Mouse (Mus musculus): ENCODE results near the gene Xrcc6.

Gene Xrcc6

GRCm38 (mm10) chr15:81987646-81988045 lies at the start of gene Xrcc6:
Xrcc6 (plus strand) TSS chr15:81987835.
- DNase-seq, result no peak

- DNase-seq, result no peak
Measured at GRCm38 (mm10) chr15:81938246-81938645, 49.4 kb upstream of the Xrcc6 start.

- DNase-seq, result no peak
Measured at GRCm38 (mm10) chr15:81939157-81939715, 48.4 kb upstream of the Xrcc6 start.

- no peak for DNase-seq
Measured at GRCm38 (mm10) chr15:81939774-81940173, 47.9 kb upstream of the Xrcc6 start.

GRCm38 (mm10) chr15:81940219-81940618 lies 47.4 kb upstream of the Xrcc6 start:
- DNase-seq, result no peak

- no peak for DNase-seq
Measured at GRCm38 (mm10) chr15:81941010-81941409, 46.6 kb upstream of the Xrcc6 start.

GRCm38 (mm10) chr15:81943176-81943749 lies 44.4 kb upstream of the Xrcc6 start:
- DNase-seq, result no peak

GRCm38 (mm10) chr15:81949076-81949475 lies 38.6 kb upstream of the Xrcc6 start:
- no peak for DNase-seq

- no peak for DNase-seq
Measured at GRCm38 (mm10) chr15:81949476-81950131, 38.0 kb upstream of the Xrcc6 start.

- DNase-seq, result no peak
Measured at GRCm38 (mm10) chr15:81950716-81951115, 36.9 kb upstream of the Xrcc6 start.

- DNase-seq, result no peak
Measured at GRCm38 (mm10) chr15:81951159-81951558, 36.5 kb upstream of the Xrcc6 start.

GRCm38 (mm10) chr15:81952310-81952709 lies 35.3 kb upstream of the Xrcc6 start:
- DNase-seq, result no peak

GRCm38 (mm10) chr15:81954151-81954583 lies 33.5 kb upstream of the Xrcc6 start:
- no peak for DNase-seq

- no peak for DNase-seq
Measured at GRCm38 (mm10) chr15:81954716-81955115, 32.9 kb upstream of the Xrcc6 start.

GRCm38 (mm10) chr15:81955414-81955813 lies 32.2 kb upstream of the Xrcc6 start:
- no peak for DNase-seq

- DNase-seq, result no peak
Measured at GRCm38 (mm10) chr15:81956457-81956856, 31.2 kb upstream of the Xrcc6 start.

- no peak for DNase-seq
Measured at GRCm38 (mm10) chr15:81957598-81957997, 30.0 kb upstream of the Xrcc6 start.

GRCm38 (mm10) chr15:81958906-81959305 lies 28.7 kb upstream of the Xrcc6 start:
- DNase-seq, result no peak

- peak; percentile 98 for DNase-seq
Measured at GRCm38 (mm10) chr15:81960171-81961077, 27.2 kb upstream of the Xrcc6 start, which contains the start of gene Pmm1. Pmm1 (minus strand) TSS chr15:81960930.

- DNase-seq, result no peak
Measured at GRCm38 (mm10) chr15:81961078-81961451, 26.6 kb upstream of the Xrcc6 start.

GRCm38 (mm10) chr15:81964262-81964661 lies 23.4 kb upstream of the Xrcc6 start:
- DNase-seq, result no peak

- DNase-seq, result no peak
Measured at GRCm38 (mm10) chr15:81964980-81965545, 22.6 kb upstream of the Xrcc6 start.
